Mouse (Mus musculus) cerebellum, postnatal 10 days (tissue): ENCODE data around the gene Crlf1.
A peak's percentile ranks its signal among the peaks of the same experiment; 100 is the strongest.

Source experiments
- DNase-seq, 2 experiments: peaks; one replicate each; pipeline ENCODE4 v3.0.0; 2021; ENCODE audit warnings: mixed read lengths in 2 of 2

Gene Crlf1

GRCm38 (mm10) chr8:70469295-70469916, 23.6 kb upstream of the Crlf1 start:
- no peak for DNase-seq

DNA sequence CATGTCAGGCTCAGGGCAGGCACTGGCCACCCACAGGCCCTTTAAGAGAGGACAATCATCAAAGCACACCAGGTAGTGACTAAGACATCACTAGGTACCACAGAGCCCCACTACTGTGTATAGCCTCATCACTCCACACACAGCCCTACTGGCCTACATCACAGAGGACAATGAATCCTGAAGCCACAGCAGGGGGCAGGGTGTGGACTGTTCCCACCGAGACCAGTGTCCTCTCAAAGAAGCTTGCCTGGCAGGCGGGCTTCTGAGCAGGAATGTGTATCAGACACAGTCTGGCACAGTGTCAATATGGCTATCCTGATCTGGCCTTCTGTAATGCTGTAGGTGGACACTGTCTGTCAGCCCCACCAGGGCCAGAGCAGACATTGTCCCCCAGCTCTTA, 23.0 kb upstream of the Crlf1 start:
- no peak for DNase-seq

DNA sequence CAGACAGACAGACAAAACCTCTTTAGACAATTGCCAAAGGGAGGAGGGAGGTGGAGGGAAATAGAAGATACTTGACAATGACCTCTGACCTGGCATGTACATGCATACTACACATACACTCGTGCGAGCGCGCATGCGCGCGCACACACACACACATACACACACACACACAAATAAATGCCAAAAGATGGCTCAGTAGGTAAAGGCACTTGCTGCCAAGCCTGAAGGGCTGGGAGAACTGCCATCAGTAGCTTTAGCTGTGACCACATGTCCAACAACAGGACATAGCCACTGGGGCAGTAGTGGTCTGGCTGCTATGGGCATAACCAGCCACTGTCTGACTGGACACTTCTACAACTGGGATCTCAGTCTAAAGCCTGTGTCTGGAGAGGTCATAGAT, 21.1 kb upstream of the Crlf1 start:
- peak; percentile 63 to 65 for DNase-seq

GRCm38 (mm10) chr8:70476333-70477268, 16.4 kb upstream of the Crlf1 start, which contains the start of gene Klhl26:
Klhl26 (minus strand) TSS chr8:70476968.
- peak; percentile 97 to 98 for DNase-seq

- DNase-seq, result no peak
Measured at GRCm38 (mm10) chr8:70477269-70477982, 15.5 kb upstream of the Crlf1 start.

GRCm38 (mm10) chr8:70481908-70482307, 11.1 kb upstream of the Crlf1 start:
- no peak for DNase-seq

GRCm38 (mm10) chr8:70482943-70483342, 10.0 kb upstream of the Crlf1 start:
- DNase-seq, result no peak

- peak; percentile 59 to 69 for DNase-seq
Measured at GRCm38 (mm10) chr8:70486191-70486681, 6.7 kb upstream of the Crlf1 start.

DNA sequence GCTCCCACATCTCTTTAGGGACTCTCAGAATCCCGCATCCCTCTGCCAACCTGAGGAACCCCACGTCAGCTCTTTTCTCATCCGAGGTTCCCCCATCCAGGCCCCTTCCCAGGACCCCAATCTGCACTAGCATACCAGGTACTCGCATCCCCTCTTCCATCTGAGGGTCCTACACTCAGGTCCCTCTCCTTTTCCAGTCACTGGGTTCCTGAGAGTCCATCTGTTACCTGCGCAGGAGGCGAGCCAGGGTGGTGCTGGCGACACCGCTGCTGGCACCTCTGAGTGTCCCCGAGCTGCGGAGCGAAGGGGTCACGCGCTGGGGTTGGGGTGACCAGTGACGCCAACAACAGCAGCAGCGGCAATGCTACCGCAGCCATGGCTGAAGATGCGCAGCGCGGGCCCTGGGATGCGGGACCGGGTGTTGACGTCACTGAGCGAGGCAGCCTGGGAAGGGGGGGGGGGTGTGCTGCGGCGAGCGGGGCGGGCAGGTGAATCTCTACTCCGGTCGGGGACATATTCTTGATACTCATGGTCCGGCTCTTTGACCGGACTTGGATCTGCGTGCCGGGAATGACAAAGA, 5.9 kb upstream of the Crlf1 start, which contains the start of gene Tmem59l:
Gene Tmem59l, minus strand, starts transcription at position 418 of the 580 bp plus-strand sequence.
- DNase-seq, result peak; percentile 73 to 78

GRCm38 (mm10) chr8:70487993-70488796, 4.8 kb upstream of the Crlf1 start:
- peak in 1 of 2 experiments; percentile 46 for DNase-seq

- no peak for DNase-seq
Measured at GRCm38 (mm10) chr8:70488931-70489470, 4.0 kb upstream of the Crlf1 start.

DNA sequence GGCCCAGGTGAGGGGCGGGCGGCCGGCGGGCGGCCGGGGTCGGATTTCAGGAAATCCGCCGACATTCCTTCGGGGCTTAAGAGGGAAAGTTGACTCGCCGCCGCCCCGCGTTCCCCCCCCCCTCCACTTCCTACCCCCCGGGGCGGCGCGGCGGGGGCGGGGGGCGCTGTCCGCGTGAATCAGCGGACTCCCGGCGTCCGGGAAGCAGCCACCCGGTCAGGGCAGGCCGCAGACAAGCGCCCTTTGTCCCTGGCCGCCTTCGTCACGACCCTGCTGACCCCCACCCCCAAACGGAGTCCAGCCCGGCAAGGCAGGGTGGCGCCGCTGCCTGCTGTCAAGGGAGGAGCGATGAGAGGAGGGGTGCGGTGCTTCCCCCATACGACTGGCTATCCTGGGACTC, 3.4 kb upstream of the Crlf1 start:
- no peak for DNase-seq

DNA sequence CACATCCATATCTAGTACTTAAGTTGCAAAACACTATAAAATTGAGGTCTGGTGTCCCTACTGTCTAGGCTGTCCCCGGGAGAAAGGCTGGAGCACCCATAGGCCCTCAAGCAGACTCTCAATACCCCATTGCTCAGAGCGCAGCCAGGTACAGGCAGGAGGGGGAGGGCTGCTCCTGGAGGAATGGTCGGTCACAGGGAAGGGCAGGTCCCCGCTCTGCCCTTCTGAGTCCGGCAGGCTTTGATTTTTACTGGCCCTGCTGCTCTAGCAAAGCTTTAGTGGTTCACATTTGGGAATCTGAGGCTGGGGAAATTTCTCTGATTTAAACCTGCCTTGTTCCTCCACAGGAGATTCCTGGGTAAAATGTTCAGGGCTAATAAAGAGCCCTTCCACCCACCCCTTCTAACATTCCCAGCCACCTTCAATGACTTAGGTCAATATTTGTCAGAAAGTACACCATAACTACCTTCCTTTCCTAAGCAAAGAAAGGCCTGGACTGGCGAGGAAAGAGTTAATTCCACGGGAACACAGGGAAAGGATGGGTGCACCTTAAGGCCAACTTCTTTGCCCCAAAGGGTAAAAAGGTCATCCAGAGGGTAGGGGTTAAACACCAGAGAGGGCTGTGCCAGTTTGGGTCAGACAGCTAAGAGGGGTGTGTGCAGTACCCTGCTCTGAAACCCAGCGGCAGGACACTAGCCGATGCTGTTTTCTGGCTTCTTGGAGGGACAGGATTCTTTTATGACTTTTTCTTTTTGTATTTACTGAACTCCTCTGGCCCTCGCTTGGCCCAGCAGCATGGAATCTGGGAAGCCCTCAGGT, 2.7 kb upstream of the Crlf1 start:
- DNase-seq, result no peak

DNA sequence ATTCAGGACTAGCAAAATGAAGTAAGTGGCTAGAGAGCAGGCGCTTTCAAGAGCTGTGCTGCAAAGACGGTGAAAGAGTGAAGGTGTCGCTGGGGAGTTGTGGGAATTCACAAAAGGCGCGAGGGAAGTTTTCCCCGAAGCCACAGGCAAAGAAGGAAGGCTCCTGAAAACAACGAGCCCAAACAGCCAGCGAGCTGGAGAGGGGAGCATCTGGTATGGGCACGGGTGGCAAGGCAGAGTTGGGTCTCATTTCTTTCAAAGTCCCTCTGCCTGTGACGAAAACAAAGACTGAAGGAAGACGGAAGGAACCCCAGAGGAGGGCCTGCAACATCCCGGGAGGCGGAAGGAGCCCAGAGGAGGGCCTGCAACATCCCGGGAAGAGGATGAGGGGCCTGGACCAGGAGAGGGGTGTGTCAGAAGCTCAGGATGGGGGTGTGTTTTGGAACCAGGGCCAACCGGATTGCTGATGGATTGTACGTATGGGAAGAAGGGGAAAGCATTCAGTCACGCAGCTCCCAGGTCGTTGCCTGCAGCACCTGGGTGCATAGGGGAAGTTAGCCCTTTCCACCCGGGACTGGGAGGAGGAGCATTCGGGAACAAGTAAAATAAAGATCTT, 2.0 kb upstream of the Crlf1 start:
- DNase-seq, result no peak

DNA sequence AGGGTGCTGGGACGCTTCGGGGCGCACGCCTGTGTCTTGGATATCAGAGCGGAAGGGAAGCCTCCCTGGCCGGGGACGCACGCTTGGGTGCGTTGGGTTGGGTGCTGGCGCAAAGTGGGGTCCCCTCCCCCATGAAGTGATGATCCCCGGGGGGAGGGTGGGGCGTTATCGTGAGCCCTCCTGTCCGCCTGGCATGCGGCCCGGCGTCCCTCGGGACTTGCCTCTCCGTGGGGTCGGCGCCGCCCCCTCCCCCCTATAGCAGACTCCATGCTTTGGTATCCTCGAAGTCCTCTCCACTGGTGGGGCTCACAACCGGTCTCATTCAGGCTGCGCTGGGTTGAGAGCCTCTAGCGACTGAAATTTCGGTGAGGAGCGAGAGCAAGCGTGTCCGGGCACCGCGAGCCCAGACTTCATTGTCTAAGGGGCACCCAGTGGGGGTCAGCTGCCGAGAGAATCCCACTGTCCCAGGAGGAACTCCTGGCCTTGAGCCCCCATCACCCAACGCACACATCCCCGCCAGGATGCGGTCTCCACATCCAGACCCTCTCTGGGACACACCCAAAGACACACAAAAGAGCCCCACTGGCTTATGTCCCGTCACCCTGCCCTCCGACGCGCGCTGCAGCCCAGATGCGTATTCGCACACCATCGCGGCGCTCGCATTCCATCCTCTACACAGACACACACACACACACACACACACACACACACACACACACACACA, 896 bp downstream of the Crlf1 start:
- no peak for DNase-seq

- no peak for DNase-seq
Measured at GRCm38 (mm10) chr8:70494416-70494945, 1.5 kb downstream of the Crlf1 start.

GRCm38 (mm10) chr8:70495001-70495770, 2.2 kb downstream of the Crlf1 start:
- no peak for DNase-seq

GRCm38 (mm10) chr8:70495771-70496062, 2.8 kb downstream of the Crlf1 start:
- DNase-seq, result no peak
